Mouse (Mus musculus) bone marrow, adult 2 months (tissue): ENCODE data around the gene Hdgfl2.

ENCODE experiments used
- CTCF ChIP-seq: fragments of 200-500 bp; IDR thresholded peaks from 2 replicates; pipeline ENCODE4 v1.5.1; 2011; ENCODE audit warnings: low read length, control low read depth; ENCODE audit not compliant: control insufficient read depth, insufficient read depth
- POLR2A ChIP-seq: fragments of 200-500 bp; IDR thresholded peaks from 2 replicates; pipeline ENCODE4 v1.6.1; 2011; ENCODE audit warnings: low read depth, mild to moderate bottlenecking, control low read depth, low read length, borderline replicate concordance; ENCODE audit not compliant: control insufficient read depth

DNA sequence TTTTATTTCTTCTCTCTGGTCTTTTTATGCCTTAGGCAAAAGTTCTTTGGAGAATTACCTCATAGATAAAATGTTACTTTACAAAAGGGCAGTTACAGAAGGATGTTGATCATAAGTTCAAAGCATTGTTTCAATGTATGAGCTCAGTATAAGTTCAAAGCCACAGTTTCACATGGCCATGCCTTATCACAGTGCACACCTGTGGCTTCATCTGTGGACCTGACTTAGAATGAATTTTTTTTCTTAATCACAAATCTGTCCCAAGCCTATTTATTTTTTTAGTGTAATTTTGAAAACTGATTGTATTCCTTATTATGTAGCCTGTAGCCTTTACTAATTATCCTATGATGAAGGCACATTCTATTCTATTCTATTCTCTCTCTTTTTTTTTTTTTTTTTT is 24.5 kb upstream of the Hdgfl2 start:
- TF ChIP-seq POLR2A, result no peak
- TF ChIP-seq CTCF, result no peak
